Mouse (Mus musculus) brain, adult 10 weeks (tissue): Measurements from ENCODE around the gene Eva1b. TPM values are rescaled to one million over a fixed set of nuclear protein-coding genes. Genes with fewer than 3 reads are reported as not detected.

Experiments
- polyA plus RNA-seq: library from polyadenylated mRNA; stranded (reverse); fragments of 350-450 nt; fragmentation: Illumina TruSeq; extraction: RNeasy Lipid Tissue Mini Kit (QIAGEN cat#74804); gene quantifications from one replicate; pipeline ENCODE4 v1.2.3, GENCODE M21; 2015; ENCODE audit warnings: low read depth, low replicate concordance

Eva1b gene
- 3.1 TPM for polyA plus RNA-seq

GRCm38 (mm10) chr4:126147533-126148160 is at the start of gene Eva1b:
Eva1b (plus strand) TSS chr4:126147744.

GRCm38 (mm10) chr4:126103590-126104068 is 43.9 kb upstream of the Eva1b start, which contains the start of gene Stk40:
Stk40 (plus strand) TSS chr4:126103957.

GRCm38 (mm10) chr4:126163067-126163659 is 15.6 kb downstream of the Eva1b start, which contains the start of gene Sh3d21:
Sh3d21 (minus strand) TSS chr4:126163491.

Other genes with a start within 250 kb of the Eva1b start
- gene Csf3r, start 123.2 kb upstream of the Eva1b start, polyA plus RNA-seq, result 4.1 TPM
- gene Mrps15, start 100.8 kb upstream of the Eva1b start, polyA plus RNA-seq, result 78.6 TPM
- gene Oscp1, start 89.2 kb upstream of the Eva1b start, polyA plus RNA-seq, result 53.9 TPM
- gene Lsm10, start 51.1 kb upstream of the Eva1b start, polyA plus RNA-seq, result 19.2 TPM
- 23.9 TPM for gene Stk40, start 43.8 kb upstream of the Eva1b start, polyA plus RNA-seq
- gene Sh3d21, start 15.7 kb downstream of the Eva1b start, polyA plus RNA-seq, result 0.88 TPM
- gene Thrap3, start 55.0 kb downstream of the Eva1b start, polyA plus RNA-seq, result 82.6 TPM
- gene Map7d1, start 108.6 kb downstream of the Eva1b start, polyA plus RNA-seq, result 148 TPM
- 121 TPM for gene Trappc3, start 114.6 kb downstream of the Eva1b start, polyA plus RNA-seq
- gene Col8a2, start 139.0 kb downstream of the Eva1b start, polyA plus RNA-seq, result 3.2 TPM
- gene Adprhl2, start 174.0 kb downstream of the Eva1b start, polyA plus RNA-seq, result 29.6 TPM
- 3.8 TPM for gene Tekt2, start 177.9 kb downstream of the Eva1b start, polyA plus RNA-seq